Mouse (Mus musculus): ENCODE data around the gene Cnksr3. TPM values are rescaled to one million over a fixed set of nuclear protein-coding genes. Genes with fewer than 3 reads are reported as not detected.

Cnksr3 gene
- polyA plus RNA-seq, 1 experiment from 2014 or later: 6.8 TPM

GRCm38 (mm10) chr10:7103872-7104271, 108.2 kb downstream of the Cnksr3 start:
- WGBS: 41% methylated on average over 1 of the region's 1 CpGs
- no peak overlapping the region for H3K9ac ChIP-seq (ENCODE audit: low read depth, low read length)
- H3K9me3 ChIP-seq (ENCODE audit: control insufficient read depth): no peaks in the 10 kb centered on the region
- H3K27me3 ChIP-seq (replicated peaks; ENCODE audit: control insufficient read depth, insufficient read depth, low read length): no peaks in the 10 kb centered on the region
- no peaks in the 10 kb centered on the region for H3K36me3 ChIP-seq (ENCODE audit: control insufficient read depth, insufficient read depth)
- ATAC-seq: no peak
- no peak overlapping the region for H3K4me2 ChIP-seq (replicated peaks; ENCODE audit: low read depth)
- H3K27ac ChIP-seq (ENCODE audit: low read depth, low read length): no peak overlapping the region
- TF ChIP-seq CTCF (IDR thresholded peaks at IDR 0.05; ENCODE audit: low read depth): no peak
- no peaks in the 10 kb centered on the region for H3K4me1 ChIP-seq (replicated peaks; ENCODE audit: control insufficient read depth, insufficient read depth, low read length)
- no peak overlapping the region for H3K4me3 ChIP-seq (ENCODE audit: low read depth, low read length)

GRCm38 (mm10) chr10:7077971-7078370, 134.1 kb downstream of the Cnksr3 start:
- 82% methylated on average over 1 of the region's 1 CpGs for WGBS

GRCm38 (mm10) chr10:7077389-7077808, 134.6 kb downstream of the Cnksr3 start:
- H3K27ac ChIP-seq (ENCODE audit: low read depth, low read length): no peak overlapping the region
- no peaks in the 10 kb centered on the region for H3K9me3 ChIP-seq (ENCODE audit: control insufficient read depth)
- no peak overlapping the region for H3K9ac ChIP-seq (ENCODE audit: low read depth, low read length)
- H3K4me2 ChIP-seq (replicated peaks; ENCODE audit: low read depth): no peak overlapping the region
- H3K36me3 ChIP-seq (ENCODE audit: control insufficient read depth, insufficient read depth): no peaks in the 10 kb centered on the region
- no peak overlapping the region for H3K4me3 ChIP-seq (ENCODE audit: low read depth, low read length)
- H3K4me1 ChIP-seq (replicated peaks; ENCODE audit: control insufficient read depth, insufficient read depth, low read length): no peaks in the 10 kb centered on the region
- no peaks in the 10 kb centered on the region for H3K27me3 ChIP-seq (replicated peaks; ENCODE audit: control insufficient read depth, insufficient read depth, low read length)
- 53% methylated on average over 7 of the region's 7 CpGs for WGBS
- TF ChIP-seq CTCF (IDR thresholded peaks at IDR 0.05; ENCODE audit: low read depth): no peak
- no peak for ATAC-seq

More at GRCm38 (mm10) chr10:7077971-7078370, 134.1 kb downstream of the Cnksr3 start:
- H3K9ac ChIP-seq (ENCODE audit: low read depth, low read length): no peak overlapping the region
- H3K27ac ChIP-seq (ENCODE audit: low read depth, low read length): no peak overlapping the region
- H3K9me3 ChIP-seq (ENCODE audit: control insufficient read depth): no peaks in the 10 kb centered on the region
- no peaks in the 10 kb centered on the region for H3K36me3 ChIP-seq (ENCODE audit: control insufficient read depth, insufficient read depth)
- no peak overlapping the region for H3K4me2 ChIP-seq (replicated peaks; ENCODE audit: low read depth)
- H3K4me3 ChIP-seq (ENCODE audit: low read depth, low read length): no peak overlapping the region
- TF ChIP-seq CTCF (IDR thresholded peaks at IDR 0.05; ENCODE audit: low read depth): no peak
- H3K27me3 ChIP-seq (replicated peaks; ENCODE audit: control insufficient read depth, insufficient read depth, low read length): no peaks in the 10 kb centered on the region
- H3K4me1 ChIP-seq (replicated peaks; ENCODE audit: control insufficient read depth, insufficient read depth, low read length): no peaks in the 10 kb centered on the region
- ATAC-seq: no peak

GRCm38 (mm10) chr10:7076662-7077211, 135.3 kb downstream of the Cnksr3 start:
- H3K27me3 ChIP-seq (replicated peaks; ENCODE audit: control insufficient read depth, insufficient read depth, low read length): no peaks in the 10 kb centered on the region
- no peak for ATAC-seq
- 49% methylated on average over 7 of the region's 8 CpGs for WGBS
- no peak overlapping the region for H3K4me3 ChIP-seq (ENCODE audit: low read depth, low read length)
- no peaks in the 10 kb centered on the region for H3K9me3 ChIP-seq (ENCODE audit: control insufficient read depth)
- no peaks in the 10 kb centered on the region for H3K4me1 ChIP-seq (replicated peaks; ENCODE audit: control insufficient read depth, insufficient read depth, low read length)
- peak overlapping the region; percentile 13; the same call in 1 of the 2 replicates for H3K4me2 ChIP-seq (replicated peaks; ENCODE audit: low read depth)
- no peaks in the 10 kb centered on the region for H3K36me3 ChIP-seq (ENCODE audit: control insufficient read depth, insufficient read depth)
- TF ChIP-seq CTCF (IDR thresholded peaks at IDR 0.05; ENCODE audit: low read depth): no peak
- no peak overlapping the region for H3K9ac ChIP-seq (ENCODE audit: low read depth, low read length)
- no peak overlapping the region for H3K27ac ChIP-seq (ENCODE audit: low read depth, low read length)

- Histone ChIP-seq H3K4me2 (replicated peaks; ENCODE audit: low read depth) (peak overlapping the region; percentile 13; the same call in 1 of the 2 replicates), H3K4me1 (replicated peaks; ENCODE audit: control insufficient read depth, insufficient read depth, low read length) (no peaks in the 10 kb centered on the region), H3K9ac (ENCODE audit: low read depth, low read length) (no peak overlapping the region), H3K36me3 (ENCODE audit: control insufficient read depth, insufficient read depth) (no peaks in the 10 kb centered on the region), H3K9me3 (ENCODE audit: control insufficient read depth) (no peaks in the 10 kb centered on the region), H3K27ac (ENCODE audit: low read depth, low read length) (no peak overlapping the region), H3K27me3 (replicated peaks; ENCODE audit: control insufficient read depth, insufficient read depth, low read length) (no peaks in the 10 kb centered on the region), H3K4me3 (ENCODE audit: low read depth, low read length) (no peak overlapping the region)
- peak; percentile 93 for TF ChIP-seq CTCF (IDR thresholded peaks at IDR 0.05; ENCODE audit: low read depth)
- ATAC-seq: peak; percentile 81; the same call in 1 of the 2 replicates
- WGBS: 15% methylated on average over 8 of the region's 8 CpGs
Measured at GRCm38 (mm10) chr10:7076201-7076600, 135.8 kb downstream of the Cnksr3 start.

- no peak for TF ChIP-seq CTCF (IDR thresholded peaks at IDR 0.05; ENCODE audit: low read depth)
- Histone ChIP-seq H3K4me2 (replicated peaks; ENCODE audit: low read depth) (no peak overlapping the region), H3K36me3 (ENCODE audit: control insufficient read depth, insufficient read depth) (no peaks in the 10 kb centered on the region), H3K9ac (ENCODE audit: low read depth, low read length) (no peak overlapping the region), H3K27ac (ENCODE audit: low read depth, low read length) (no peak overlapping the region), H3K27me3 (replicated peaks; ENCODE audit: control insufficient read depth, insufficient read depth, low read length) (no peaks in the 10 kb centered on the region), H3K4me3 (ENCODE audit: low read depth, low read length) (no peak overlapping the region), H3K9me3 (ENCODE audit: control insufficient read depth) (no peaks in the 10 kb centered on the region), H3K4me1 (replicated peaks; ENCODE audit: control insufficient read depth, insufficient read depth, low read length) (no peaks in the 10 kb centered on the region)
- WGBS: 79% methylated on average over 2 of the region's 2 CpGs
- ATAC-seq: no peak
Measured at GRCm38 (mm10) chr10:7075661-7076060, 136.4 kb downstream of the Cnksr3 start.

Data from intestine, postnatal 0 days (tissue).